Mouse (Mus musculus): ENCODE results near the gene Taf12. TPM values are rescaled to one million over a fixed set of nuclear protein-coding genes. Genes with fewer than 3 reads are reported as not detected.

Taf12 gene
- polyA plus RNA-seq (2015; fragmentation: Nextera tagmentation; extraction: Ambion mirVana), result 39.8 and 41.1 TPM in 2 replicates

- WGBS, result under 1% methylated on average over 48 of the region's 48 CpGs
- Histone ChIP-seq H3K4me3 (ENCODE audit: low read length) (peak within 1 kb of the TSS; percentile 83), H3K4me1 (ENCODE audit: control insufficient read depth, insufficient read depth, low read length) (peaks cover 8% of the 10 kb centered on the region), H3K27me3 (replicated peaks; ENCODE audit: control insufficient read depth, insufficient read depth, low read length) (no peaks in the 10 kb centered on the region), H3K9ac (ENCODE audit: low read depth, low read length) (peak within 1 kb of the TSS; percentile 94), H3K36me3 (ENCODE audit: control insufficient read depth, insufficient read depth, low read length) (no peaks in the 10 kb centered on the region), H3K27ac (ENCODE audit: low read length) (peak within 1 kb of the TSS; percentile 88), H3K4me2 (ENCODE audit: low read depth, low read length) (peak within 1 kb of the TSS; percentile 94), H3K9me3 (ENCODE audit: control insufficient read depth, low read length) (no peaks in the 10 kb centered on the region)
- ATAC-seq, result peak; percentile 92
Observed at GRCm38 (mm10) chr4:132274156-132274862, at the start of gene Taf12. Taf12 (plus strand) TSS chr4:132274375.

- Histone ChIP-seq H3K4me2 (ENCODE audit: low read depth, low read length) (no peak overlapping the region), H3K4me1 (ENCODE audit: control insufficient read depth, insufficient read depth, low read length) (no peaks in the 10 kb centered on the region), H3K36me3 (ENCODE audit: control insufficient read depth, insufficient read depth, low read length) (peaks cover 45% of the 10 kb centered on the region), H3K9me3 (ENCODE audit: control insufficient read depth, low read length) (no peaks in the 10 kb centered on the region), H3K9ac (ENCODE audit: low read depth, low read length) (no peak overlapping the region), H3K27me3 (replicated peaks; ENCODE audit: control insufficient read depth, insufficient read depth, low read length) (no peaks in the 10 kb centered on the region), H3K4me3 (ENCODE audit: low read length) (no peak overlapping the region), H3K27ac (ENCODE audit: low read length) (no peak overlapping the region)
- 92% methylated on average over 5 of the region's 5 CpGs for WGBS
- no peak for ATAC-seq
Observed at GRCm38 (mm10) chr4:132230422-132230821, 43.8 kb upstream of the Taf12 start.

GRCm38 (mm10) chr4:132234710-132235109 is 39.5 kb upstream of the Taf12 start:
- no peak for ATAC-seq
- Histone ChIP-seq H3K9me3 (ENCODE audit: control insufficient read depth, low read length) (no peaks in the 10 kb centered on the region), H3K27ac (ENCODE audit: low read length) (no peak overlapping the region), H3K4me2 (ENCODE audit: low read depth, low read length) (no peak overlapping the region), H3K27me3 (replicated peaks; ENCODE audit: control insufficient read depth, insufficient read depth, low read length) (no peaks in the 10 kb centered on the region), H3K9ac (ENCODE audit: low read depth, low read length) (no peak overlapping the region), H3K4me1 (ENCODE audit: control insufficient read depth, insufficient read depth, low read length) (no peaks in the 10 kb centered on the region), H3K4me3 (ENCODE audit: low read length) (no peak overlapping the region), H3K36me3 (ENCODE audit: control insufficient read depth, insufficient read depth, low read length) (peaks cover 25% of the 10 kb centered on the region)
- WGBS, result 92% methylated on average over 8 of the region's 8 CpGs

- H3K27ac ChIP-seq (ENCODE audit: low read length), result no peak overlapping the region
- H3K36me3 ChIP-seq (ENCODE audit: control insufficient read depth, insufficient read depth, low read length), result peaks cover 17% of the 10 kb centered on the region
- 92% methylated on average over 4 of the region's 4 CpGs for WGBS
Observed at GRCm38 (mm10) chr4:132238356-132238755, 35.8 kb upstream of the Taf12 start.

GRCm38 (mm10) chr4:132240367-132240766 is 33.8 kb upstream of the Taf12 start:
- H3K4me2 ChIP-seq (ENCODE audit: low read depth, low read length), result no peak overlapping the region
- WGBS, result 84% methylated on average over 3 of the region's 3 CpGs
- no peaks in the 10 kb centered on the region for H3K4me1 ChIP-seq (ENCODE audit: control insufficient read depth, insufficient read depth, low read length)
- no peak overlapping the region for H3K4me3 ChIP-seq (ENCODE audit: low read length)
- H3K9ac ChIP-seq (ENCODE audit: low read depth, low read length), result no peak overlapping the region
- no peaks in the 10 kb centered on the region for H3K27me3 ChIP-seq (replicated peaks; ENCODE audit: control insufficient read depth, insufficient read depth, low read length)
- no peaks in the 10 kb centered on the region for H3K9me3 ChIP-seq (ENCODE audit: control insufficient read depth, low read length)
- H3K27ac ChIP-seq (ENCODE audit: low read length), result no peak overlapping the region
- peaks cover 13% of the 10 kb centered on the region; the same call in 1 of the 2 replicates for H3K36me3 ChIP-seq (ENCODE audit: control insufficient read depth, insufficient read depth, low read length)
- no peak for ATAC-seq

More at GRCm38 (mm10) chr4:132238356-132238755, 35.8 kb upstream of the Taf12 start:
- Histone ChIP-seq H3K4me1 (ENCODE audit: control insufficient read depth, insufficient read depth, low read length) (no peaks in the 10 kb centered on the region), H3K9ac (ENCODE audit: low read depth, low read length) (no peak overlapping the region), H3K4me3 (ENCODE audit: low read length) (no peak overlapping the region), H3K9me3 (ENCODE audit: control insufficient read depth, low read length) (no peaks in the 10 kb centered on the region), H3K4me2 (ENCODE audit: low read depth, low read length) (no peak overlapping the region), H3K27me3 (replicated peaks; ENCODE audit: control insufficient read depth, insufficient read depth, low read length) (no peaks in the 10 kb centered on the region)
- no peak for ATAC-seq

GRCm38 (mm10) chr4:132241208-132241607 is 33.0 kb upstream of the Taf12 start:
- H3K4me2 ChIP-seq (ENCODE audit: low read depth, low read length), result no peak overlapping the region
- 86% methylated on average over 3 of the region's 3 CpGs for WGBS
- H3K27me3 ChIP-seq (replicated peaks; ENCODE audit: control insufficient read depth, insufficient read depth, low read length), result no peaks in the 10 kb centered on the region
- H3K4me3 ChIP-seq (ENCODE audit: low read length), result no peak overlapping the region
- no peak overlapping the region for H3K27ac ChIP-seq (ENCODE audit: low read length)
- no peak for ATAC-seq
- H3K36me3 ChIP-seq (ENCODE audit: control insufficient read depth, insufficient read depth, low read length), result peaks cover 15% of the 10 kb centered on the region; the same call in 1 of the 2 replicates
- H3K9me3 ChIP-seq (ENCODE audit: control insufficient read depth, low read length), result no peaks in the 10 kb centered on the region
- H3K4me1 ChIP-seq (ENCODE audit: control insufficient read depth, insufficient read depth, low read length), result no peaks in the 10 kb centered on the region
- H3K9ac ChIP-seq (ENCODE audit: low read depth, low read length), result no peak overlapping the region

- no peaks in the 10 kb centered on the region for H3K4me1 ChIP-seq (ENCODE audit: control insufficient read depth, insufficient read depth, low read length)
- H3K9me3 ChIP-seq (ENCODE audit: control insufficient read depth, low read length), result no peaks in the 10 kb centered on the region
- H3K27ac ChIP-seq (ENCODE audit: low read length), result no peak overlapping the region
- no peak for ATAC-seq
- WGBS, result 91% methylated on average over 3 of the region's 3 CpGs
- H3K36me3 ChIP-seq (ENCODE audit: control insufficient read depth, insufficient read depth, low read length), result peaks cover 8% of the 10 kb centered on the region; the same call in 1 of the 2 replicates
- no peak overlapping the region for H3K9ac ChIP-seq (ENCODE audit: low read depth, low read length)
- H3K4me2 ChIP-seq (ENCODE audit: low read depth, low read length), result no peak overlapping the region
- H3K27me3 ChIP-seq (replicated peaks; ENCODE audit: control insufficient read depth, insufficient read depth, low read length), result no peaks in the 10 kb centered on the region
- H3K4me3 ChIP-seq (ENCODE audit: low read length), result no peak overlapping the region
Observed at GRCm38 (mm10) chr4:132245643-132246042, 28.5 kb upstream of the Taf12 start.

- H3K36me3 ChIP-seq (ENCODE audit: control insufficient read depth, insufficient read depth, low read length), result 0 out of 2 replicates have a peak, but pooled peaks cover 4% of the 10 kb centered on the region
- no peak overlapping the region for H3K4me3 ChIP-seq (ENCODE audit: low read length)
- ATAC-seq, result 0 out of 2 replicates have a peak, but pooled peaks have one; percentile 33
- 84% methylated on average over 5 of the region's 5 CpGs for WGBS
- no peaks in the 10 kb centered on the region for H3K27me3 ChIP-seq (replicated peaks; ENCODE audit: control insufficient read depth, insufficient read depth, low read length)
- no peak overlapping the region for H3K4me2 ChIP-seq (ENCODE audit: low read depth, low read length)
- H3K4me1 ChIP-seq (ENCODE audit: control insufficient read depth, insufficient read depth, low read length), result no peaks in the 10 kb centered on the region
- H3K9ac ChIP-seq (ENCODE audit: low read depth, low read length), result no peak overlapping the region
- no peak overlapping the region for H3K27ac ChIP-seq (ENCODE audit: low read length)
- H3K9me3 ChIP-seq (ENCODE audit: control insufficient read depth, low read length), result no peaks in the 10 kb centered on the region
Observed at GRCm38 (mm10) chr4:132247451-132247997, 26.7 kb upstream of the Taf12 start.

GRCm38 (mm10) chr4:132251596-132251995 is 22.6 kb upstream of the Taf12 start:
- H3K36me3 ChIP-seq (ENCODE audit: control insufficient read depth, insufficient read depth, low read length), result no peaks in the 10 kb centered on the region
- no peaks in the 10 kb centered on the region; the same call in 1 of the 2 replicates for H3K4me1 ChIP-seq (ENCODE audit: control insufficient read depth, insufficient read depth, low read length)
- H3K4me2 ChIP-seq (ENCODE audit: low read depth, low read length), result no peak overlapping the region
- no peak overlapping the region for H3K9ac ChIP-seq (ENCODE audit: low read depth, low read length)
- no peaks in the 10 kb centered on the region for H3K27me3 ChIP-seq (replicated peaks; ENCODE audit: control insufficient read depth, insufficient read depth, low read length)
- ATAC-seq, result no peak
- 88% methylated on average over 9 of the region's 9 CpGs for WGBS
- H3K27ac ChIP-seq (ENCODE audit: low read length), result no peak overlapping the region
- H3K4me3 ChIP-seq (ENCODE audit: low read length), result no peak overlapping the region
- no peaks in the 10 kb centered on the region for H3K9me3 ChIP-seq (ENCODE audit: control insufficient read depth, low read length)

All from intestine, embryonic 16.5 days (tissue).